Mouse (Mus musculus): Measurements from ENCODE around the gene Agrp.

Gene Agrp

DNA sequence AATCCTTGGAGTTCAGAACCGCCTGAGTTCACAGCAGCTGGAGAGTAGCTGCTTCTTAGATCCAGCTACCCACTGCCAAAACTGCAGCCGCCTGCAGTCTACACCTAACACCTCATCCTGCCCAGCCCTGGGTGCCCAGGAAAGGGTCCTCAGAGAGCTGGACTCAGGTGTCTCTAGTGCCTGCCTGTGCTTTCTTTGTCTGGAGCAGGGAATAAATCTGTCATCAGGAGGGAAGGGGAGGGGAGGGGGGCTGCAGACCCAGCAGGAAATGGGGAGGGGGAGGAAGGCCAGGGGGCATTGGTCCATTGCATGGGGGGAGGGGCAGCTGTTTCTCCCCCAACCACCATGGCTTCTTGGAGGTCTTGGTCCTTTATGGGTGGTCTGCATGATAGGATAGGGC, 117.6 kb downstream of the Agrp start:
- no peak for DNase-seq (ENCODE audit: low spot score in 2 of 2)

DNA sequence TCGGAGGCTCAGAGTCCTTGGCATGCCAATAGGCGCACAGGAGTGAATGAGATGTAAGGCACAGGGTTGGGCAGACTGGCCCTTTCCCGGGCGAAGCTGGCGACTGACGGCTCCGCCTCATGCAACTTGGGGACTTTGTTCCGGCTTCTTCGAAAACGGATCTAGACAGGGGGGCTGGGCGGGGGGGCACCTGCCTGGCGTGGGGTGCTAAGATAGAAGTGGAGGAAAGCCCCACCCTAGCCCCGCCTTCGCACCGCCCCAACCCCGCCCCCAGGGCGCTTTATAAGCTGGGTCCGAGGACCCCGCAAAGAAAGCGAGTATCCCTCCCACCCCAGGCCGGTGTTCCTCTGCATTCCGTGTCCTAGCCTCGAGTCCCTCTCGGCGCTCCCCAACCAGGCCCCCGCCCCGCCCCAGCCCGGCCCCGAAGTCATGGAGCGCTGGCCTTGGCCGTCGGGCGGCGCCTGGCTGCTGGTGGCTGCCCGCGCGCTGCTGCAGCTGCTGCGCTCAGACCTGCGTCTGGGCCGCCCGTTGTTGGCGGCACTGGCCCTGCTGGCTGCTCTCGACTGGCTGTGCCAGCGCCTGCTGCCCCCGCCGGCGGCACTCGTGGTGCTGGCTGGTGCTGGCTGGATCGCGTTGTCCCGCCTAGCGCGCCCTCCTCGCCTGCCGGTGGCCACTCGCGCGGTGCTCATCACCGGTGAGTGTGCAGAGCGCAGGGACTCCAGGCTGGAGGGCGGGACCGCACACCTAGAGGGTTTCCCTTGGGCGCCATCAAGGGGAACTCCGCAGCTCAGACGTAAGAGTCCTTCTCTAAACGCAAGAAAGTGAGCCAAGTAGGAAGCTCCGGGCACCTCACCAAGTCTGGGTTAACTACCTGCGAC, 118.5 kb downstream of the Agrp start, which contains the start of gene Hsd11b2:
Gene Hsd11b2, plus strand, starts transcription at position 320 of the 878 bp plus-strand sequence.
- DNase-seq (ENCODE audit: low spot score in 2 of 2): peak in 1 of 2 experiments; percentile 34

- no peak for DNase-seq (ENCODE audit: low spot score in 2 of 2)
Observed at GRCm38 (mm10) chr8:105517346-105517745, 119.8 kb downstream of the Agrp start.
